Mouse (Mus musculus) erythroblast, embryonic 14.5 days (primary cell): ENCODE measurements at regions not wholly inside any gene's neighbourhood (a gene's known extent, or its start where the extent isn't known, plus 50 kb on each side); places are given as distances from the start of the nearest gene placed in this dataset.

ENCODE experiments used
- H3K27me3 ChIP-seq: 2 replicates; pipeline ENCODE4 v1.6.1; 2012; ENCODE audit warnings: inconsistent platforms; ENCODE audit not compliant: control insufficient read depth
- H3K36me3 ChIP-seq: 2 replicates; pipeline ENCODE4 v1.6.1; 2012; ENCODE audit warnings: mild to moderate bottlenecking, inconsistent platforms; ENCODE audit not compliant: control insufficient read depth
- H3K4me1 ChIP-seq: 2 replicates; pipeline ENCODE4 v1.6.1; 2012; ENCODE audit warnings: inconsistent platforms; ENCODE audit not compliant: control insufficient read depth
- H3K4me3 ChIP-seq: replicated peaks from 2 replicates; pipeline ENCODE3; 2012; ENCODE audit warnings: moderate library complexity, mild to moderate bottlenecking, inconsistent platforms
- H3K9me3 ChIP-seq: 2 replicates; pipeline ENCODE4 v1.6.1; 2012; ENCODE audit warnings: low read length, inconsistent platforms, mixed read lengths; ENCODE audit not compliant: control insufficient read depth
- GATA1 ChIP-seq: IDR thresholded peaks from 2 replicates; pipeline ENCODE4 v1.6.1; 2012; ENCODE audit warnings: low read length, inconsistent platforms, mixed read lengths
- TAL1 ChIP-seq: IDR thresholded peaks from 3 replicates; pipeline ENCODE4 v1.6.1; 2012; ENCODE audit warnings: low read length, inconsistent platforms, mixed read lengths

DNA sequence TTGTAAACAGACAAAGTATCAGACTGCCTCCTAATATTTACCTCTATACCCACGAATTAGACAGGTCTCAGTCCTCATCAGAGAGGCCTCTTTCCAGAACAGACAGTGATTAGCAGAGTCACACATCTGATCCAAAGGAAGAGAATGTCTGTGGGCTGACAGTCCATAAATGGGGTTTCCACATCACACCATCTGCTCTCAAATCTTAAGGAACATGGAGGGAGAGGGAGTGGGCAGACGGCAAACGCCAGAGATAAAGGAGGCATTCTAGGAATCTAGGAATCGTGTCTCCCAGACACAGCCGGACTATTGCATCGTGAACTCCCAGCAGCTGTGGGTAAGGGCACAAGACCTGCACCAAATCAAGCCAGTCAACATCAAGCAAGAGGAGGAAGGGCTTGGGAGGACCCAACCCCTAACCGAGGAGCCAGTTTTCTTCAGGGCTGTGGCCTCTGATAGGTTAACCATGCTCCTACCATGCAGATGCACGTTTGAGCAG, 219.8 kb downstream of the Setd4 start:
- Histone ChIP-seq H3K4me3 (no peak overlapping the region), H3K36me3 (no peaks in the 10 kb centered on the region), H3K27me3 (peaks cover 16% of the 10 kb centered on the region), H3K9me3 (no peaks in the 10 kb centered on the region), H3K4me1 (peaks cover 1% of the 10 kb centered on the region; the same call in 1 of the 2 replicates)
- TF ChIP-seq GATA1 (no peak), TAL1 (no peak)

DNA sequence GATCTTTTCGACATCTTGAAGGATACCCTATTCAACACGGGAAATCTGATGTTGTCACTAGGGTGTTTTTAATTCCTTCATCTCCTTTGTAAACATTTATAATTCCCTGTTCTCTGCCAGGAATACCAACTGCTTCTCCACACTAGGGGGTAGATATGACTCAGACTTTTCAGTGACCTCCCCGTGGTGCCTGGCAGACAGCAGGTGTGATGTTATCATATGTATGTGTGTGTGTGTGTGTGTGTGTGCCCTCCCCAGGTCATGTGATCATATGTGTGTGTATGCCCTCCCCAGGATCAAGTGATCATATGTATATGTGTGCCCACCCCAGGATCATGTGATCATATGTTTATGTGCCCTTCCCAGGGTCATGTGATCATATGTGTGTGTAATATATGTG, 220.9 kb downstream of the Setd4 start:
- Histone ChIP-seq H3K9me3 (no peaks in the 10 kb centered on the region), H3K36me3 (no peaks in the 10 kb centered on the region), H3K4me3 (no peak overlapping the region), H3K27me3 (peaks cover 16% of the 10 kb centered on the region), H3K4me1 (peaks cover 1% of the 10 kb centered on the region; the same call in 1 of the 2 replicates)
- TF ChIP-seq TAL1 = no peak
- no peak for TF ChIP-seq GATA1

DNA sequence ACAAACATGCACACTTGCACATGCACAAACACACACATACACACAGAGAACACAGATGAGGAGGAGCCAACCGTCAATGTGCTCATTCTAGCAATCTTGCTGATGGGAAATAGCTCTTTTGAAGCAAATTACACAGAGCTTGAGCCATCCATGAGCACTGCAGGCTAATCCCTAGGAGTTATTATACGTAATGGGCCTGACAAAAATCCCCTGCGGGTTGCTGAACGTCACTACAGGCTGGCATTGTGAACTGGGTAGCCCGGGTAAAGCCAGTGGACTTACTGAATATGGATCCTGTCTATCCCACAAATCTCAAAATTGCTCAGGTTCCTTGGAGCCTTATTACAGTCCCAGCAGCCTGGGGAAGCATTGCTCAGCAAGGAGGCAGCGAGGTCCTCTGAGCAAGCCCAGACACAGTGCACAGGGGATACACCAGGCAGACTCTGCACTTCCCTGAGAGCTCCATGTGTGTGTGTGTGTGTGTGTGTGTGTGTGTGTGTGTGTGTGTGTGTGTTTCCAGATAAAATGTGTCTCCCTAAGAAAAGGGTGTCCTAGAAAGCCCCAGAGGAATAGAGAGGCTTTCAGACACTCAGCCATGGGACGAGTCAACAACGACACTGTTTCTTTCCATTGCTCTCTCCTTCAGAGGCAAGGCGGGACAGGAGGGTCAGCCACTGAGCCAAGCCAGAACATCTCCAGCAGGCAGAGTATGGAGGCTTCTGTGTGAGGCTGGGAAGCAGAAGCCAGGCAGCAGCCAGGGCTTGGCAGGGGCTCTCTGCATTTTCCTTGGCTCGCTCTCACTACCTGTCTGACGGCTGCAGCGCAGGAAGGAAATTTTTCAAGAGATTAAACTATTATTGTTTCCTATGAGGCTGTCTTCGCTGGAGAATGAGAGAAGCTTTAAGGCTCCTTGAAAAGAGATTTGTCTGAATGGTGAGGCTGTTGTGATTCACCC, 222.9 kb downstream of the Setd4 start:
- H3K36me3 ChIP-seq = no peaks in the 10 kb centered on the region
- no peak overlapping the region for H3K4me3 ChIP-seq
- TF ChIP-seq TAL1 = no peak
- TF ChIP-seq GATA1 = no peak
- peaks cover 12% of the 10 kb centered on the region for H3K27me3 ChIP-seq
- no peaks in the 10 kb centered on the region for H3K9me3 ChIP-seq
- H3K4me1 ChIP-seq = peaks cover 1% of the 10 kb centered on the region; the same call in 1 of the 2 replicates

DNA sequence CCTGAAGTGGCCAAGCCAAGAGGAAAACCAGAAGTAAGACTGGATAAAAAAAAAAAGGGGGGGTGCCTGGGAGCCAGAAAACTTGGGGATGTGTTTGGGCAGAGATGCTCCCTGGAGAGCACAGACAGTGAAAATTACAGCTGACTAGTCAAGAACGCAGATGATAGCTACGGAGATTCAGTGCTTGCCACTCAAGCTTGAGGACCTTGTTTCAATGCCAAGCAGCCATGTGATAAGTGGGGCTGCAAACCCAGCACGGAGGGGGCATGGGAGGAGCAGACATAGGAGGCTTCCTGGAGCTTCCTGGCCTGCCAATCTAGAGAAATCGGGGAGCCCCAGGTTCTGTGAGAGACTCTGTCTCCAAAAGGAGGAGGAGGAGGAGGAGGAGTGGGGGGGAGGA, 223.7 kb downstream of the Setd4 start:
- Histone ChIP-seq H3K36me3 (no peaks in the 10 kb centered on the region), H3K4me1 (peaks cover 1% of the 10 kb centered on the region; the same call in 1 of the 2 replicates), H3K9me3 (no peaks in the 10 kb centered on the region), H3K27me3 (peaks cover 12% of the 10 kb centered on the region), H3K4me3 (no peak overlapping the region)
- no peak for TF ChIP-seq TAL1
- TF ChIP-seq GATA1 = no peak

DNA sequence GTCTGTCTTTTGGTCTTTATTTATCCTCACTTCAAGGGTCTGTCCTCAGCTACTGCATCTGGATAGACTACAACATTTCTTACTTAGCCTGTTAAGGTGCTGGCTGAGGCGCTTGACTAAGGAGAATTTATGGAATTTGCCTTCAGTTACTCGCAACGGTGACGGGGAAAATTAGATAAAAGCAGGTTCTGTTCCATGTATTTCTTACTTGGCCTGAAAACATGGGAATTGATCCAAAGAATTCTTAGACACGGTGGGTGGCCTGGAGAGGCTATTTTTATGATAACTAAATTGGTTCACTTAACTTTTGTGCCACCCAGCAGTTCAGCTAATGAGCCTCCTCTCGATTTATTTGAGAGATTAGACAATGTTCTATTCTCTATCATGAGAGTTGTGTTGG, 224.3 kb downstream of the Setd4 start:
- Histone ChIP-seq H3K27me3 (peaks cover 12% of the 10 kb centered on the region), H3K4me3 (no peak overlapping the region), H3K4me1 (peaks cover 1% of the 10 kb centered on the region; the same call in 1 of the 2 replicates), H3K36me3 (no peaks in the 10 kb centered on the region), H3K9me3 (no peaks in the 10 kb centered on the region)
- TF ChIP-seq TAL1 = no peak
- TF ChIP-seq GATA1 = no peak

DNA sequence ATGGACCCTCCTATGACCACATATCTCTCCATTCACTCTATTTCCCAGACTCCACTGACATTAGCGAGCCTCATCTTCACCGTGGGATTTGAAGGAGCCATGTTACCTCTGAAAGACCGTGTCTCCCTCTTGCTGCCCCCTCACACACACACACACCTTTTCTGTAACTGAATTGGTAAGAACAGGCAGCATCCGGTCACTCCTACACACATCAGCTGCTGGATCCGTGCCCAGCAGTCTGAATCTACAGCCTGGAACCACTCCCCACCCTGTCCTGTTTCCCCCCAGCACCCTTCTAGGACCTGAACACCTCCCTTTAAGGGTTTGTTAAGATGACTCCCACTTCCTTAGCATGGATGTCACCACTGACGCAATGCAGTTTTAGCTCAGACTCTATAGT, 229.2 kb downstream of the Setd4 start:
- Histone ChIP-seq H3K4me3 (no peak overlapping the region), H3K4me1 (no peaks in the 10 kb centered on the region; the same call in 1 of the 2 replicates), H3K27me3 (peaks cover 3% of the 10 kb centered on the region; the same call in 1 of the 2 replicates), H3K9me3 (no peaks in the 10 kb centered on the region), H3K36me3 (no peaks in the 10 kb centered on the region)
- TF ChIP-seq TAL1 = no peak
- no peak for TF ChIP-seq GATA1

DNA sequence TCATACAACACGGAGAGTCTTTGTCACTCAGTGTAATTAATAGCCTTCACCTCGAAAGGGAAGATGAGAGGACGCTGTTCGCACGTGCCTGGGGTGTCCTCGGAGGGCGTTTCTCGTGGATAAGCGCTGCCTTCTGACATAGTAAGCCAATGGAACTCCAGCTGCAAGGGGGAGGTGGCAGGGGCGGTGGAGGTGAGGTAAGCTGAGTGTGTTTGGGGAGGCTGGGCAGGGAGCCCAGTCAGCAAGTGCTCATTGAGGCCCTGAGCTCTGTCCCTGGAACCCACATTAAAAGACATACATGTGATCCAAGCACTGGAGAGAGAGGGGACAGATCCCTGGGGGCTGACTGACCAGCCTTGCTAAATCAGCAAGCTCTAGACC, 234.1 kb downstream of the Setd4 start:
- TF ChIP-seq TAL1 (no peak), GATA1 (no peak)
- H3K27me3 ChIP-seq = peaks cover 3% of the 10 kb centered on the region; the same call in 1 of the 2 replicates
- H3K4me1 ChIP-seq = peaks cover 39% of the 10 kb centered on the region
- no peaks in the 10 kb centered on the region for H3K9me3 ChIP-seq
- no peaks in the 10 kb centered on the region for H3K36me3 ChIP-seq
- no peak overlapping the region for H3K4me3 ChIP-seq

DNA sequence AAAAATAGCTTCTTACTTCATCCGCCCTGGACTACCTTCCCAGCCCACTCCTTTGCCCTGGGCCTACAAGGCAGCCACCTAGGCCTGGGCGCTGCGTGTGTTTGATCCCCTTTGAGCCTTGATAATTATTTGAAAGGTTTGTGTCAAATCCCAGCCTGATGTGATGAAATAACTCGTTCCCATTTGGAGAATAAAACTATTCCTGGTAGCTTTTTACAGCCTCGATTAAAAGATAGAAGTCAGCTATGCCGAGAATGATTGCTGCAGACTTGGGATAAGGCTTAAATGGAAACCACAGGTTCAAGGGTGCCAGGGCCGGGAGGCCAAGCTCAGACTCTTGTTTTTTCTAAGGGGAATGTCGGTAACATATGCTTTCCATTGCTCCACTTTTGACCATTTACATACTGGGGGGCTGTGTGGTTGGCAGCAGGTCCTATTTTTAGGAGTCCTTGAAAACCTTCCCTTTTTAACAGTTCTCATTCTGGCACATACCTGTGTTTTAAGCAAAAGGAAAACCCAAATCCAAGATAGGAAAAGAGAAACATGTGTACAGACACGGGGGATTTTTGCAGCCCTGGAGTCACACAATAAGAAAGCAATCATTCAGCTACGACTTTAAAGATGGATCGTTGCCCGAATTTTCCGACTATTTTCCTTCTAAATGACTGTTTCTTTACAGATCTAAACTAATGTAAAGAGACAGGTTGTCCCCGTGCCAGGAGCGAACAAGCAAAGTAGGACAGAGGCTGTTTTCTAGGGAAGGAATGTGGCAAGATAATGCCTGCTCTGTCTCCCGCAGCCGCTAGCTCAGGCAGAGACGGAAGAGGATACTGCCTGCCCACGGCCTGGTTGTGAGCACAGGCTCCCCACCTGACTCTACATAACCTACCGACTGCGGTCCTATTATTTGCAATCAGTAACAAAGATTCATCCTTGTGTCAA, 234.8 kb downstream of the Setd4 start:
- no peak overlapping the region for H3K4me3 ChIP-seq
- H3K4me1 ChIP-seq = peaks cover 42% of the 10 kb centered on the region
- peaks cover 3% of the 10 kb centered on the region; the same call in 1 of the 2 replicates for H3K27me3 ChIP-seq
- no peak for TF ChIP-seq GATA1
- no peak for TF ChIP-seq TAL1
- H3K36me3 ChIP-seq = peaks cover 4% of the 10 kb centered on the region
- H3K9me3 ChIP-seq = no peaks in the 10 kb centered on the region
